Mouse (Mus musculus): ENCODE measurements around the gene Insr. TPM values are rescaled to one million over a fixed set of nuclear protein-coding genes. Genes with fewer than 3 reads are reported as not detected.
"Not testable (repeated sequence)": the region's sequence is repeated elsewhere in the genome, so short reads cannot be mapped to it uniquely, and the experiment has no call there.

The Insr gene
- polyA plus RNA-seq, 1 experiment from 2014 or later = 37.9 TPM

GRCm38 (mm10) chr8:3211456-3211855 is 68.0 kb downstream of the Insr start:
- WGBS = 88% methylated on average over 9 of the region's 9 CpGs
- no peaks in the 10 kb centered on the region for H3K9me3 ChIP-seq (ENCODE audit: control insufficient read depth, low read length)
- no peak overlapping the region for H3K27ac ChIP-seq (replicated peaks; ENCODE audit: low read depth, low read length)
- no peak overlapping the region for H3K9ac ChIP-seq (ENCODE audit: low read length)
- ATAC-seq (ENCODE audit: insufficient number of reproducible peaks, low FRiP score, low TSS enrichment, low read depth) (no peak), DNase-seq (ENCODE audit: low spot score) (no peak)
- no peak overlapping the region for H3K4me2 ChIP-seq (ENCODE audit: low read depth, severe bottlenecking)
- no peak overlapping the region for H3K4me3 ChIP-seq (ENCODE audit: low read depth, low read length)
- no peaks in the 10 kb centered on the region for H3K27me3 ChIP-seq (ENCODE audit: control insufficient read depth, insufficient read depth, low read length)
- H3K36me3 ChIP-seq (ENCODE audit: control insufficient read depth, insufficient read depth, low read length) = no peaks in the 10 kb centered on the region
- peaks cover 4% of the 10 kb centered on the region for H3K4me1 ChIP-seq (ENCODE audit: control insufficient read depth, insufficient read depth, low read length)

- ATAC-seq (ENCODE audit: insufficient number of reproducible peaks, low FRiP score, low TSS enrichment, low read depth) (no peak), DNase-seq (ENCODE audit: low spot score) (no peak)
- Histone ChIP-seq H3K9ac (ENCODE audit: low read length) (no peak overlapping the region), H3K4me2 (ENCODE audit: low read depth, severe bottlenecking) (no peak overlapping the region), H3K4me1 (ENCODE audit: control insufficient read depth, insufficient read depth, low read length) (no peaks in the 10 kb centered on the region), H3K36me3 (ENCODE audit: control insufficient read depth, insufficient read depth, low read length) (no peaks in the 10 kb centered on the region), H3K27me3 (ENCODE audit: control insufficient read depth, insufficient read depth, low read length) (no peaks in the 10 kb centered on the region), H3K27ac (replicated peaks; ENCODE audit: low read depth, low read length) (no peak overlapping the region), H3K9me3 (ENCODE audit: control insufficient read depth, low read length) (no peaks in the 10 kb centered on the region), H3K4me3 (ENCODE audit: low read depth, low read length) (no peak overlapping the region)
- WGBS = 93% methylated on average over 3 of the region's 3 CpGs
Measured at GRCm38 (mm10) chr8:3209960-3210359, 69.5 kb downstream of the Insr start.

- Histone ChIP-seq H3K4me2 (ENCODE audit: low read depth, severe bottlenecking) (no peak overlapping the region), H3K36me3 (ENCODE audit: control insufficient read depth, insufficient read depth, low read length) (0 out of 2 replicates have a peak, but pooled peaks cover 2% of the 10 kb centered on the region), H3K27ac (replicated peaks; ENCODE audit: low read depth, low read length) (no peak overlapping the region), H3K27me3 (ENCODE audit: control insufficient read depth, insufficient read depth, low read length) (no peaks in the 10 kb centered on the region), H3K9ac (ENCODE audit: low read length) (no peak overlapping the region), H3K9me3 (ENCODE audit: control insufficient read depth, low read length) (no peaks in the 10 kb centered on the region), H3K4me1 (ENCODE audit: control insufficient read depth, insufficient read depth, low read length) (no peaks in the 10 kb centered on the region), H3K4me3 (ENCODE audit: low read depth, low read length) (no peak overlapping the region)
- WGBS = 28% methylated on average over 3 of the region's 3 CpGs
- DNase-seq (ENCODE audit: low spot score) (no peak), ATAC-seq (ENCODE audit: insufficient number of reproducible peaks, low FRiP score, low TSS enrichment, low read depth) (no peak)
Measured at GRCm38 (mm10) chr8:3209268-3209667, 70.1 kb downstream of the Insr start.

GRCm38 (mm10) chr8:3208729-3209128 is 70.7 kb downstream of the Insr start:
- Histone ChIP-seq H3K27ac (replicated peaks; ENCODE audit: low read depth, low read length) (no peak overlapping the region), H3K4me3 (ENCODE audit: low read depth, low read length) (no peak overlapping the region), H3K36me3 (ENCODE audit: control insufficient read depth, insufficient read depth, low read length) (0 out of 2 replicates have a peak, but pooled peaks cover 2% of the 10 kb centered on the region), H3K4me2 (ENCODE audit: low read depth, severe bottlenecking) (no peak overlapping the region), H3K9ac (ENCODE audit: low read length) (no peak overlapping the region), H3K4me1 (ENCODE audit: control insufficient read depth, insufficient read depth, low read length) (no peaks in the 10 kb centered on the region), H3K9me3 (ENCODE audit: control insufficient read depth, low read length) (no peaks in the 10 kb centered on the region), H3K27me3 (ENCODE audit: control insufficient read depth, insufficient read depth, low read length) (no peaks in the 10 kb centered on the region)
- ATAC-seq (ENCODE audit: insufficient number of reproducible peaks, low FRiP score, low TSS enrichment, low read depth) = no peak
- DNase-seq (ENCODE audit: low spot score) = no peak

GRCm38 (mm10) chr8:3204758-3205443 is 74.5 kb downstream of the Insr start:
- H3K4me2 ChIP-seq (ENCODE audit: low read depth, severe bottlenecking) = no peak overlapping the region
- WGBS = 87% methylated on average over 3 of the region's 3 CpGs
- H3K4me1 ChIP-seq (ENCODE audit: control insufficient read depth, insufficient read depth, low read length) = no peaks in the 10 kb centered on the region
- no peak for ATAC-seq (ENCODE audit: insufficient number of reproducible peaks, low FRiP score, low TSS enrichment, low read depth)
- no peak overlapping the region for H3K4me3 ChIP-seq (ENCODE audit: low read depth, low read length)
- DNase-seq (ENCODE audit: low spot score) = no peak
- peaks cover 2% of the 10 kb centered on the region; the same call in 1 of the 2 replicates for H3K36me3 ChIP-seq (ENCODE audit: control insufficient read depth, insufficient read depth, low read length)
- no peak overlapping the region for H3K27ac ChIP-seq (replicated peaks; ENCODE audit: low read depth, low read length)
- H3K9me3 ChIP-seq (ENCODE audit: control insufficient read depth, low read length) = no peaks in the 10 kb centered on the region
- no peak overlapping the region for H3K9ac ChIP-seq (ENCODE audit: low read length)
- no peaks in the 10 kb centered on the region for H3K27me3 ChIP-seq (ENCODE audit: control insufficient read depth, insufficient read depth, low read length)

- Histone ChIP-seq H3K27me3 (ENCODE audit: control insufficient read depth, insufficient read depth, low read length) (no peaks in the 10 kb centered on the region), H3K9ac (ENCODE audit: low read length) (no peak overlapping the region), H3K4me1 (ENCODE audit: control insufficient read depth, insufficient read depth, low read length) (no peaks in the 10 kb centered on the region), H3K9me3 (ENCODE audit: control insufficient read depth, low read length) (no peaks in the 10 kb centered on the region), H3K27ac (replicated peaks; ENCODE audit: low read depth, low read length) (no peak overlapping the region), H3K4me2 (ENCODE audit: low read depth, severe bottlenecking) (no peak overlapping the region), H3K4me3 (ENCODE audit: low read depth, low read length) (no peak overlapping the region), H3K36me3 (ENCODE audit: control insufficient read depth, insufficient read depth, low read length) (peaks cover 2% of the 10 kb centered on the region)
- 94% methylated on average over 7 of the region's 7 CpGs for WGBS
- DNase-seq (ENCODE audit: low spot score) = no peak
- no peak for ATAC-seq (ENCODE audit: insufficient number of reproducible peaks, low FRiP score, low TSS enrichment, low read depth)
Measured at GRCm38 (mm10) chr8:3202792-3203191, 76.6 kb downstream of the Insr start.

GRCm38 (mm10) chr8:3194297-3194696 is 85.1 kb downstream of the Insr start:
- not testable (repeated sequence) for ATAC-seq (ENCODE audit: insufficient number of reproducible peaks, low FRiP score, low TSS enrichment, low read depth); H3K4me2 ChIP-seq (ENCODE audit: low read depth, severe bottlenecking); H3K4me1 ChIP-seq (ENCODE audit: control insufficient read depth, insufficient read depth, low read length); H3K27me3 ChIP-seq (ENCODE audit: control insufficient read depth, insufficient read depth, low read length); H3K9me3 ChIP-seq (ENCODE audit: control insufficient read depth, low read length); H3K9ac ChIP-seq (ENCODE audit: low read length); DNase-seq (ENCODE audit: low spot score); H3K4me3 ChIP-seq (ENCODE audit: low read depth, low read length); H3K27ac ChIP-seq (replicated peaks; ENCODE audit: low read depth, low read length)
- H3K36me3 ChIP-seq (ENCODE audit: control insufficient read depth, insufficient read depth, low read length) = peaks cover 17% of the 10 kb centered on the region

GRCm38 (mm10) chr8:3191006-3191405 is 88.4 kb downstream of the Insr start:
- no peak for ATAC-seq (ENCODE audit: insufficient number of reproducible peaks, low FRiP score, low TSS enrichment, low read depth)
- H3K9ac ChIP-seq (ENCODE audit: low read length) = no peak overlapping the region
- no peaks in the 10 kb centered on the region for H3K4me1 ChIP-seq (ENCODE audit: control insufficient read depth, insufficient read depth, low read length)

GRCm38 (mm10) chr8:3187456-3187855 is 92.0 kb downstream of the Insr start:
- Histone ChIP-seq H3K4me1 (ENCODE audit: control insufficient read depth, insufficient read depth, low read length) (no peaks in the 10 kb centered on the region), H3K4me2 (ENCODE audit: low read depth, severe bottlenecking) (no peak overlapping the region), H3K27ac (replicated peaks; ENCODE audit: low read depth, low read length) (no peak overlapping the region), H3K27me3 (ENCODE audit: control insufficient read depth, insufficient read depth, low read length) (no peaks in the 10 kb centered on the region), H3K9me3 (ENCODE audit: control insufficient read depth, low read length) (no peaks in the 10 kb centered on the region), H3K4me3 (ENCODE audit: low read depth, low read length) (no peak overlapping the region), H3K9ac (ENCODE audit: low read length) (no peak overlapping the region), H3K36me3 (ENCODE audit: control insufficient read depth, insufficient read depth, low read length) (peaks cover 8% of the 10 kb centered on the region; the same call in 1 of the 2 replicates)
- DNase-seq (ENCODE audit: low spot score) (no peak), ATAC-seq (ENCODE audit: insufficient number of reproducible peaks, low FRiP score, low TSS enrichment, low read depth) (no peak)
- WGBS = 82% methylated on average over 1 of the region's 1 CpGs

More at GRCm38 (mm10) chr8:3191006-3191405, 88.4 kb downstream of the Insr start:
- Histone ChIP-seq H3K27ac (replicated peaks; ENCODE audit: low read depth, low read length) (no peak overlapping the region), H3K4me3 (ENCODE audit: low read depth, low read length) (no peak overlapping the region), H3K9me3 (ENCODE audit: control insufficient read depth, low read length) (peaks cover 3% of the 10 kb centered on the region; the same call in 1 of the 2 replicates), H3K27me3 (ENCODE audit: control insufficient read depth, insufficient read depth, low read length) (no peaks in the 10 kb centered on the region), H3K36me3 (ENCODE audit: control insufficient read depth, insufficient read depth, low read length) (peaks cover 21% of the 10 kb centered on the region), H3K4me2 (ENCODE audit: low read depth, severe bottlenecking) (no peak overlapping the region)
- DNase-seq (ENCODE audit: low spot score) = no peak
